Mouse (Mus musculus) testis, postnatal 10 days (tissue): Measurements from ENCODE around the gene U90926.
A peak's percentile ranks its signal among the peaks of the same experiment; 100 is the strongest.

Experiments used
- DNase-seq: peaks from one replicate; pipeline ENCODE4 v3.0.0; 2021; ENCODE audit warnings: low spot score

U90926 gene

GRCm38 (mm10) chr5:92215308-92215707 is at the start of gene U90926:
Gene U90926, minus strand, starts transcription at chr5:92215408.
- no peak for DNase-seq

GRCm38 (mm10) chr5:92263761-92264359 is 48.7 kb upstream of the U90926 start:
- DNase-seq: peak; percentile 90

- no peak for DNase-seq
These were observed 47.4 kb upstream of the U90926 start for GRCm38 (mm10) chr5:92262646-92263045.

- no peak for DNase-seq
These were observed 41.0 kb upstream of the U90926 start, which contains the start of gene Ppef2 for GRCm38 (mm10) chr5:92256218-92256617. Gene Ppef2, minus strand, starts transcription at chr5:92256278.

DNA sequence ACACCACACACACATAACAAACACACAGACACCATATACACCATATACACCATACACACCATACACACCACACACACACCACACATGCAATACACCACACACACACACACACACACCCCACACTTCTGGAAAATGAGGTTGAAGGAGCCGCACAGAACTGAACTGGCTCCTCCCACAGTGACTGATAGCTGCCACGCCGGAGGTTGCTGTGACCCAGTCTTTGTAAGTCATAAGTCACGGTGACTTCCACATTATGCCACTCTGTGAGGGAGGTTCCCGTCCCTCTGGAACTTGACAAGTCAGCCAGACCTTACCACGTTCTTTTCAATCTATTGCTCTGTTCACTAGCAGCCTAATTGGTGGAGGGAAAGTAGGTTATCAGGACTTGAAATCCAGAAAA is 39.3 kb upstream of the U90926 start:
- no peak for DNase-seq

- DNase-seq: peak; percentile 55
These were observed 37.7 kb upstream of the U90926 start for GRCm38 (mm10) chr5:92252797-92253343.

GRCm38 (mm10) chr5:92252031-92252430 is 36.8 kb upstream of the U90926 start:
- DNase-seq: no peak

GRCm38 (mm10) chr5:92248614-92249013 is 33.4 kb upstream of the U90926 start:
- no peak for DNase-seq

- DNase-seq: no peak
These were observed 30.3 kb upstream of the U90926 start for GRCm38 (mm10) chr5:92245483-92245882.

- no peak for DNase-seq
These were observed 29.7 kb upstream of the U90926 start for GRCm38 (mm10) chr5:92244900-92245299.

- no peak for DNase-seq
These were observed 25.6 kb upstream of the U90926 start for GRCm38 (mm10) chr5:92240769-92241168.

GRCm38 (mm10) chr5:92239333-92240232 is 24.4 kb upstream of the U90926 start:
- peak; percentile 80 for DNase-seq

DNA sequence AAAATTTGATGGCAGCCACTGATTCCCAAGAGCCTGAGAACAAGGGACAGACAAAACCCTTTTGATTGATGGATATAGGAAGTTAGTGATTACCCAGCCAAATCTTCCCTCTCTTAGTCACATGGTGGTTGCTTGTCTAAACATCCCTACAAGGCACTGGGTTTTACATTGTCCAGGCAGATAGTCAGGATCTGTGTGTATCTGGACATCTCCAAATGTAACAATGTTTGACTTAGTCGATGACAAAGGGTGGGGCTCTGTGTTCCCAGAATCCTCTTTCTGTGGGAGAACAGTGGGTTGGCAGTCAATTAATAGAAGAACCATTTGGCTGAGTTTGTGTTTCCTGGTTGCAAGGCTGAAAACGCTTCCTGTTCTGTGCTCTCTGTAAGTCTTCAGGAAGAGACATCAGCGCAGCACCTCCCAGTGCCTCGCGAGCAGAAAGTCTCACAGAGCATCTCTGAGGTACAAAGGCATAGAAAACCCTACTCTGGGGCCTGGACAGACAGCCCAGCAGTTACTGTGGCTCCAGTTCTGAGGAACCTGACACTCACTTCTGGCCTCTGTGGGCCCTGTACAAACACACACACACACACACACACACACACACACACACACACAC is 19.8 kb upstream of the U90926 start:
- no peak for DNase-seq

DNA sequence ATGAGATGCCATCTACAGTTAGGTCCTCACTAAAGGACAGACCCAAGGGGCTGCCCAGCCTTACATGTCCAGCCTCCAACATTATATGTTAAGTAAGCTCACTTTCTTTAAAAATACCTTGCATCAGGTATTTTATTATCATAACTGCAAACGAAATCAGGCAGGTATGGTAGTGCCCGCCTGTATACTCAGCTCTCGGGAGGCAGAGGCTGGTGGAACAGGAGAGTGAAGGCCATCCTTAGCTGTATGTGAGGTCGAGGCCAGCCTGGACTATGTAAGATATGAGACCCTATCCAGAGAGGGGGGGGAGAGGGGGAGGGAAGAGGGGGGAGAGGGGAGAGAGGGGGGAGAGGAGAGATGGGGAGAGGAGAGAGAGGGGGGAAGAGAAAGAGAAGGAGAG is 18.2 kb upstream of the U90926 start:
- DNase-seq: no peak

- no peak for DNase-seq
These were observed 16.6 kb upstream of the U90926 start for GRCm38 (mm10) chr5:92231836-92232235.

GRCm38 (mm10) chr5:92230306-92230705 is 15.1 kb upstream of the U90926 start:
- DNase-seq: no peak

DNA sequence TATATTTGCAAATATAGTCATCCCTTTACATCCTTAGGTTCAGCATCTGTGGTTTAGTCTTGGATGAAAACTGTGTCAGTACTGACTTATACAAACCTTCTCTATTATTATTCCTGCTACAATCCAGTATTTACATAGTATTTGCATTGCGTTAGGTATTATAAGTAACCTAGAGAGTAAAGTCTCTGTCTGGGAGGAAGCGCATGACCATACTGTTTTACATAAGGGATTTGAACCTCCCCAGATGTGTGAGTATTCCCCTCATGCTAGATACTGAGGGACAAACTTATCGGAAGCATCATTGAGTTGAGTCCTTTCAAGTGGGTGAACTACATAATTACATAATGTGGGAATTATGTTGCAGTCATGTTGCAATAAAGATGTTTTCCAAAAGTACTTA is 14.3 kb upstream of the U90926 start:
- no peak for DNase-seq

GRCm38 (mm10) chr5:92228776-92229175 is 13.6 kb upstream of the U90926 start:
- DNase-seq: no peak

- no peak for DNase-seq
These were observed 12.6 kb upstream of the U90926 start for GRCm38 (mm10) chr5:92227782-92228181.

DNA sequence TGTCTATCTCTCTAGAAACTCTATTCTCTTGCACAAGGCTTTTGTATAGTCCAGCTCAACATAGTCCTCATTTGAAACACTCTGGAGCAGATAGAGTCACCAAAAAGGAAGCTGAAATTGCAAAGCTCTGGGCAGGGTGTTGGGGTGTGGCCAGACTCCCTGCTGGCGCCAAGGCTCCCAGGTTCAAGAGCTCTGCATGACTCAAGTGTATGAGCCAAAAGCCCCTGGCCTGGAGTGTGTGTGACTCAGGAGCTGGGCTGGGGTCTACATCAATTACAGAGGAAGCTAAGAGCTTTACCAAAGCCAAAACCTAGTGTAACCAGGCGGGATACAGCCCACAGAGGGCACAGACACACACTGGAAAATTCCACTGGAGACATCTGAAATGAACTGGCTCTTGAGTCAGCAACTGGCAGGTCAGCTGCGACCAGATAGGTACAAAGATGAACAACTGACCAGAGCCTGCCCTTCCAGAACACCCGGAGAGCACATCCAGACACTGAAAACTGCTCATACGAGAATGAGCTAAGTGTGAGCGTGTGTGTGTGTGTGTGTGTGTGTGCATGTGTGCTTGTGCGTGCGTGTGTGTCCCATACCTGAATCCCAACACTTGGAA is 5.2 kb upstream of the U90926 start:
- no peak for DNase-seq

DNA sequence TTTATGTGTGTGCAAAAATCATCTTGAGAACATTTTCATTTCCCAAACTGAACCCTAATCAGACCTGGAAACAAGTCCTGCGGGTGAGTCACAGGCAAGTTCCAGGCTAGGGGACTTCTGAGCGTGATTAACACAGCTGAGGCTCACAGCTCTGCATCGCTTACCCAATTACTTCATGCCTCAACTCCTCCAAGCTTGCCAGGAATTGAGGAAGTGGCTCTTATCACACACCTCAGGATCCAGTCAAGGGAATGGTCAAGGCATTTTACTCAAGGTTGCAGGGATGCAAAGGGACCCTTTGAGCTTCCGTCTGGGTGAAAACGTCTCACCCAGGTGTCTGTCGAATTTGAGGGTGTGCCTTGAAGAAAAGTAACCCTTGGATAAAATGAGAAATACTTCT is 4.6 kb upstream of the U90926 start:
- DNase-seq: no peak
